Mouse (Mus musculus): Measurements from ENCODE around the gene Atp5f1. TPM values are rescaled to one million over a fixed set of nuclear protein-coding genes. Genes with fewer than 3 reads are reported as not detected.

Gene Atp5f1
- polyA plus RNA-seq, 1 experiment from 2014 or later = 549 TPM

Other genes with a start within 250 kb of the Atp5f1 start
- 68.1 and 75.9 TPM in 2 replicates for gene Rap1a, start 158.8 kb downstream of the Atp5f1 start, polyA plus RNA-seq (2014; fragmentation: Nextera tagmentation; extraction: Ambion mirVana)
- 0.19 and 0.31 TPM in 2 replicates for gene Adora3, start 89.2 kb downstream of the Atp5f1 start, polyA plus RNA-seq (2014; fragmentation: Nextera tagmentation; extraction: Ambion mirVana)
- not detected in 2 replicates for gene Tmigd3, start 89.2 kb downstream of the Atp5f1 start, polyA plus RNA-seq (2014; fragmentation: Nextera tagmentation; extraction: Ambion mirVana)
- 0.57 and 0.76 TPM in 2 replicates for gene I830077J02Rik, start 27.4 kb downstream of the Atp5f1 start, polyA plus RNA-seq (2014; fragmentation: Nextera tagmentation; extraction: Ambion mirVana)
- 131 and 132 TPM in 2 replicates for gene Wdr77, start 730 bp downstream of the Atp5f1 start, polyA plus RNA-seq (2014; fragmentation: Nextera tagmentation; extraction: Ambion mirVana)
- gene Ovgp1, start 13.6 kb upstream of the Atp5f1 start, polyA plus RNA-seq (2014; fragmentation: Nextera tagmentation; extraction: Ambion mirVana) = 2.0 and 3.2 TPM in 2 replicates
- not detected in 2 replicates for gene Pifo, start 54.5 kb upstream of the Atp5f1 start, polyA plus RNA-seq (2014; fragmentation: Nextera tagmentation; extraction: Ambion mirVana)
- gene Chil5, start 72.7 kb upstream of the Atp5f1 start, polyA plus RNA-seq (2014; fragmentation: Nextera tagmentation; extraction: Ambion mirVana) = not detected in 2 replicates
- not detected in 2 replicates for gene Chia1, start 153.1 kb upstream of the Atp5f1 start, polyA plus RNA-seq (2014; fragmentation: Nextera tagmentation; extraction: Ambion mirVana)
- gene Chil3, start 207.5 kb upstream of the Atp5f1 start, polyA plus RNA-seq (2014; fragmentation: Nextera tagmentation; extraction: Ambion mirVana) = not detected in 2 replicates